8 mouse cellular contexts compared by ENCODE assay signal in genomic region chr7:40899376-40900265, GRCm38 (mm10). TPM values are rescaled to one million over a fixed set of nuclear protein-coding genes. Genes with fewer than 3 reads are reported as not detected.
DNase-seq lines count a peak whose midpoint lies in the region; ATAC-seq lines count a peak whose summit lies in the region.

No protein-coding gene starts in this region.

- ATAC-seq in forebrain, embryonic 13.5 days, result peak; percentile 46
- ATAC-seq in midbrain, embryonic 14.5 days (ENCODE audit: low FRiP score, low TSS enrichment), result peak; percentile 49
- no peak for ATAC-seq in megakaryocyte-erythroid progenitor cell, adult 5-6 weeks (replicated peaks; ENCODE audit: low FRiP score, low TSS enrichment, poor library complexity, severe bottlenecking)
- ATAC-seq in monocyte, adult 5-6 weeks (replicated peaks; ENCODE audit: insufficient number of reproducible peaks, low FRiP score, low TSS enrichment, poor library complexity, severe bottlenecking), result no peak

- H3K4me2 ChIP-seq in forebrain, embryonic 13.5 days, result peak overlapping the region; percentile 95
- peak overlapping the region; percentile 98 for H3K4me2 ChIP-seq in midbrain, embryonic 14.5 days (ENCODE audit: low read length)

- H3K4me1 ChIP-seq in heart, embryonic 10.5 days, result peaks cover 30% of the 10 kb centered on the region
- H3K4me1 ChIP-seq in forebrain, embryonic 13.5 days, result peaks cover 39% of the 10 kb centered on the region
- H3K4me1 ChIP-seq in midbrain, embryonic 14.5 days (ENCODE audit: control insufficient read depth, insufficient read depth, low read length), result peaks cover 29% of the 10 kb centered on the region

- H3K9me3 ChIP-seq in heart, embryonic 10.5 days, result no peaks in the 10 kb centered on the region
- no peaks in the 10 kb centered on the region for H3K9me3 ChIP-seq in forebrain, embryonic 13.5 days (replicated peaks)
- H3K9me3 ChIP-seq in midbrain, embryonic 14.5 days (ENCODE audit: control insufficient read depth, low read length), result no peaks in the 10 kb centered on the region

- WGBS in heart, embryonic 10.5 days, result under 1% methylated on average over 60 of the region's 61 CpGs
- 1% methylated on average over 60 of the region's 61 CpGs for WGBS in forebrain, embryonic 13.5 days
- under 1% methylated on average over 61 of the region's 61 CpGs for WGBS in midbrain, embryonic 14.5 days

- H3K9ac ChIP-seq in forebrain, embryonic 13.5 days, result peak overlapping the region; percentile 77
- peak overlapping the region; percentile 77 for H3K9ac ChIP-seq in midbrain, embryonic 14.5 days (replicated peaks; ENCODE audit: low read length)

- peak overlapping the region; percentile 44; the same call in 1 of the 2 replicates for H3K27ac ChIP-seq in heart, embryonic 10.5 days
- H3K27ac ChIP-seq in forebrain, embryonic 13.5 days, result peak overlapping the region; percentile 19
- H3K27ac ChIP-seq in midbrain, embryonic 14.5 days (replicated peaks; ENCODE audit: low read depth, low read length), result peak overlapping the region; percentile 71

- H3K4me3 ChIP-seq in heart, embryonic 10.5 days, result peak overlapping the region; percentile 67
- H3K4me3 ChIP-seq in forebrain, embryonic 13.5 days, result peak overlapping the region; percentile 62
- peak overlapping the region; percentile 70 for H3K4me3 ChIP-seq in midbrain, embryonic 14.5 days (replicated peaks; ENCODE audit: low read depth, low read length)

- no peaks in the 10 kb centered on the region for H3K36me3 ChIP-seq in heart, embryonic 10.5 days
- no peaks in the 10 kb centered on the region for H3K36me3 ChIP-seq in forebrain, embryonic 13.5 days (ENCODE audit: poor library complexity, severe bottlenecking)
- H3K36me3 ChIP-seq in midbrain, embryonic 14.5 days (ENCODE audit: control insufficient read depth, insufficient read depth, low read length), result no peaks in the 10 kb centered on the region

- no peak for DNase-seq in heart, embryonic 10.5 days (ENCODE audit: low spot score)
- DNase-seq in heart, adult 9 months (ENCODE audit: low spot score in 2 of 2), result no peak
- peak; percentile 50 for DNase-seq in Muller cell, postnatal 12 days (ENCODE audit: inconsistent ontology term)
- DNase-seq in kidney, postnatal 10 days, result peak; percentile 33
- peak; percentile 62 for DNase-seq in midbrain, embryonic 14.5 days

- H3K27me3 ChIP-seq in heart, embryonic 10.5 days (ENCODE audit: insufficient read depth, poor library complexity, severe bottlenecking), result peaks cover 92% of the 10 kb centered on the region
- peaks cover 58% of the 10 kb centered on the region for H3K27me3 ChIP-seq in forebrain, embryonic 13.5 days
- H3K27me3 ChIP-seq in midbrain, embryonic 14.5 days (ENCODE audit: control insufficient read depth, insufficient read depth, low read length), result peaks cover 11% of the 10 kb centered on the region; the same call in 1 of the 2 replicates

RNA-seq across cellular contexts. Expression of gene Vstm2b, which starts 1.5 kb away (rescaled TPM):
- polyA plus RNA-seq in heart, embryonic 10.5 days (2016; fragmentation: Nextera tagmentation; extraction: Ambion mirVana), result 0.84 and 1.9 TPM in 2 replicates
- 9.6 and 10.7 TPM in 2 replicates for polyA plus RNA-seq in forebrain, embryonic 13.5 days (2015; fragmentation: Nextera tagmentation; extraction: Ambion mirVana)
- polyA plus RNA-seq in midbrain, embryonic 14.5 days (2014; fragmentation: Nextera tagmentation; extraction: Ambion mirVana), result 21.1 and 25.6 TPM in 2 replicates
- total RNA-seq in megakaryocyte-erythroid progenitor cell, adult 5-6 weeks (2014; fragmentation: Nextera tagmentation), result not detected in 2 replicates
- not detected in 2 replicates for total RNA-seq in megakaryocyte-erythroid progenitor cell, adult 5-6 weeks (2017)
- total RNA-seq in monocyte, adult 5-6 weeks (2017), result not detected in 3 replicates

Comparison
In these comparisons a context has a peak if more than half of its experiments do, and no peak if none do; other contexts are left out.
1. DNase-seq: peak in Muller cell, postnatal 12 days (single experiment), kidney, postnatal 10 days (single experiment) and midbrain, embryonic 14.5 days (single experiment); none in heart, embryonic 10.5 days (single experiment) and heart, adult 9 months (0 of 2).
2. H3K27ac ChIP-seq: peak in every context shown above with its lines; median percentile 71 in midbrain, embryonic 14.5 days; 44 in heart, embryonic 10.5 days; 19 in forebrain, embryonic 13.5 days.
3. ATAC-seq: peak in forebrain, embryonic 13.5 days (single experiment) and midbrain, embryonic 14.5 days (single experiment); none in megakaryocyte-erythroid progenitor cell, adult 5-6 weeks (single experiment) and monocyte, adult 5-6 weeks (single experiment).
4. Peak in every context shown above with its lines, with median percentiles within 50 percentile points of each other: H3K4me3 ChIP-seq.